Mouse (Mus musculus): ENCODE measurements around the gene 4930432K21Rik.

GRCm38 (mm10) chr8:84130806-84131205 lies 17.0 kb upstream of the 4930432K21Rik start:
- TF ChIP-seq TAL1 (IDR thresholded peaks at IDR 0.05; ENCODE audit: low read length): no peak
- TF ChIP-seq GATA1 (IDR thresholded peaks at IDR 0.05; ENCODE audit: low read length): no peak
